Mouse (Mus musculus): ENCODE data around the gene 9330161L09Rik.

9330161L09Rik gene

GRCm38 (mm10) chr12:103388505-103389347, 18.9 kb downstream of the 9330161L09Rik start, which contains the start of gene Otub2:
TSS of gene Otub2 (plus strand) at chr12:103388682.
- peak; percentile 98 for DNase-seq (ENCODE audit: low read depth)

- peak; percentile 32 for DNase-seq (ENCODE audit: low read depth)
These were observed 27.4 kb downstream of the 9330161L09Rik start for GRCm38 (mm10) chr12:103380226-103380625.

GRCm38 (mm10) chr12:103376774-103377173, 30.8 kb downstream of the 9330161L09Rik start:
- peak; percentile 10 for DNase-seq (ENCODE audit: low read depth)

- peak; percentile 64 for DNase-seq (ENCODE audit: low read depth)
These were observed 31.5 kb downstream of the 9330161L09Rik start for GRCm38 (mm10) chr12:103376124-103376523.

GRCm38 (mm10) chr12:103373530-103374236, 33.9 kb downstream of the 9330161L09Rik start:
- no peak for DNase-seq (ENCODE audit: low read depth)

- peak; percentile 65 for DNase-seq (ENCODE audit: low read depth)
These were observed 35.9 kb downstream of the 9330161L09Rik start for GRCm38 (mm10) chr12:103371711-103372110.

- DNase-seq (ENCODE audit: low read depth) = no peak
These were observed 36.8 kb downstream of the 9330161L09Rik start for GRCm38 (mm10) chr12:103370861-103371260.

- DNase-seq (ENCODE audit: low read depth) = no peak
These were observed 38.8 kb downstream of the 9330161L09Rik start for GRCm38 (mm10) chr12:103368777-103369176.

GRCm38 (mm10) chr12:103368326-103368669, 39.3 kb downstream of the 9330161L09Rik start:
- DNase-seq (ENCODE audit: low read depth) = no peak

GRCm38 (mm10) chr12:103367620-103368325, 39.8 kb downstream of the 9330161L09Rik start:
- DNase-seq (ENCODE audit: low read depth) = peak; percentile 68

GRCm38 (mm10) chr12:103367171-103367570, 40.4 kb downstream of the 9330161L09Rik start:
- no peak for DNase-seq (ENCODE audit: low read depth)

- DNase-seq (ENCODE audit: low read depth) = no peak
These were observed 45.3 kb downstream of the 9330161L09Rik start for GRCm38 (mm10) chr12:103362336-103362735.

- no peak for DNase-seq (ENCODE audit: low read depth)
These were observed 45.9 kb downstream of the 9330161L09Rik start for GRCm38 (mm10) chr12:103361539-103362307.

GRCm38 (mm10) chr12:103360812-103361211, 46.8 kb downstream of the 9330161L09Rik start:
- no peak for DNase-seq (ENCODE audit: low read depth)

- no peak for DNase-seq (ENCODE audit: low read depth)
These were observed 48.4 kb downstream of the 9330161L09Rik start for GRCm38 (mm10) chr12:103358951-103359801.

- no peak for DNase-seq (ENCODE audit: low read depth)
These were observed 49.4 kb downstream of the 9330161L09Rik start for GRCm38 (mm10) chr12:103358216-103358615.
